ENCODE assay signal across 23 mouse cellular contexts in genomic region chr2:128930704-128931103, GRCm38 (mm10).
"Had no signal": no experiment of that assay in that cellular context is flagged by ENCODE, and none has a peak within 500 bp of the region (broad histone marks: within the 10 kb centered on the region; RNA-seq: fewer than 3 reads in every experiment).

No protein-coding gene starts in this region.

- H3K9me3 ChIP-seq: heart, embryonic 15.5 days; hindbrain, embryonic 13.5 days; hindbrain, embryonic 15.5 days; limb, embryonic 10.5 days; limb, embryonic 12.5 days; liver, embryonic 13.5 days had no signal

- DNase-seq: gastrocnemius, postnatal 14 days; gastrocnemius, postnatal 36 days; heart, adult 2 months; heart, postnatal 14 days; heart, postnatal 36 days; kidney, adult 18-20 months; kidney, adult 8-10 months; kidney, postnatal 10 days; kidney, postnatal 25 days; kidney, postnatal 4 days; liver; liver, embryonic 13.5 days had no signal

- H3K4me1 ChIP-seq: heart, embryonic 13.5 days; heart, embryonic 15.5 days; hindbrain, embryonic 13.5 days; hindbrain, embryonic 15.5 days; limb, embryonic 10.5 days; limb, embryonic 12.5 days; liver, embryonic 13.5 days had no signal

- H3K9ac ChIP-seq: heart, embryonic 13.5 days; heart, embryonic 15.5 days; hindbrain, embryonic 13.5 days; hindbrain, embryonic 15.5 days; limb, embryonic 12.5 days; liver, embryonic 13.5 days had no signal

- H3K4me2 ChIP-seq: heart, embryonic 11.5 days; heart, embryonic 13.5 days; heart, embryonic 15.5 days; hindbrain, embryonic 13.5 days; hindbrain, embryonic 15.5 days; limb, embryonic 12.5 days; liver, embryonic 11.5 days; liver, embryonic 13.5 days had no signal

- H3K27ac ChIP-seq: heart, adult 2 months; heart, embryonic 13.5 days; heart, embryonic 15.5 days; hindbrain, embryonic 13.5 days; hindbrain, embryonic 15.5 days; hindbrain, postnatal 0 days; layer of hippocampus, adult 2 months; left cerebral cortex, adult 2 months; limb, embryonic 10.5 days; limb, embryonic 12.5 days; liver, embryonic 13.5 days had no signal

- ATAC-seq: hindbrain, postnatal 0 days had no signal

- H3K27me3 ChIP-seq: heart, embryonic 13.5 days; heart, embryonic 15.5 days; hindbrain, embryonic 13.5 days; hindbrain, embryonic 15.5 days; limb, embryonic 12.5 days; liver, embryonic 13.5 days had no signal

- H3K4me3 ChIP-seq: heart, adult 2 months; heart, embryonic 13.5 days; heart, embryonic 15.5 days; hindbrain, embryonic 13.5 days; hindbrain, embryonic 15.5 days; layer of hippocampus, adult 2 months; left cerebral cortex, adult 2 months; limb, embryonic 10.5 days; limb, embryonic 12.5 days; liver, embryonic 13.5 days had no signal
